ENCODE assay signal across 16 mouse cellular contexts in the genomic region with DNA sequence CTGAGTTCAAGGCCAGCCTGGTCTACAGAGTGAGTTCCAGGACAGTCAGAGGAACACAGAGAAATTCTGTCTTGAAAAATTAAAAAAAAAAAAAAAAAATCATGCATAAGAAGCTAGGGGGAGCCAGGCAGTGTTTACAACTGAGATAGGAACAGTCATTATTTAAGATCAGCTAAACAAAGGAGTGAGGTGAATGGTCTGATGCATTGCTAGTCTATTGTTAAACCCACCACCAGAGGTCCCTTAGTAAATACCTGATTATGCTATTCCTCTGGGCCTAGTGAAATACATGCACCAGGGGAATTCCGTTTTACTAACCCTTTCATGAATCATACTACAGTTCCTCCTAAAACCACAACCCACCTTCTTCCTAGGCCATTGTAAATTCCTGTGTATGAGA. TPM values are rescaled to one million over a fixed set of nuclear protein-coding genes. Genes with fewer than 3 reads are reported as not detected.
DNase-seq lines count a peak whose midpoint lies in the region; ATAC-seq and TF ChIP-seq lines count a peak whose summit lies in the region.
"Had no signal": no experiment of that assay in that cellular context is flagged by ENCODE, and none has a peak within 500 bp of the region (broad histone marks: within the 10 kb centered on the region; RNA-seq: fewer than 3 reads in every experiment).

No protein-coding gene starts in this region.

- TF ChIP-seq RAD21 in MEL (IDR thresholded peaks at IDR 0.05; ENCODE audit: low read depth, low read length): peak; percentile 29

- no peaks in the 10 kb centered on the region for H3K4me1 ChIP-seq in limb, embryonic 14.5 days (ENCODE audit: control insufficient read depth, insufficient read depth, low read length)
- H3K4me1 ChIP-seq in limb, embryonic 10.5 days: no peaks in the 10 kb centered on the region
- H3K4me1 ChIP-seq in MEL (ENCODE audit: control insufficient read depth in 1 of 2, insufficient read depth in 2 of 2, low read length in 2 of 2): peaks cover 4 to 14% of the 10 kb centered on the region in 2 experiments
- peaks cover 5% of the 10 kb centered on the region; the same call in 1 of the 2 replicates for H3K4me1 ChIP-seq in kidney, embryonic 14.5 days (ENCODE audit: control insufficient read depth, insufficient read depth, low read length)
- H3K4me1 ChIP-seq: hindbrain, embryonic 12.5 days; midbrain, embryonic 15.5 days had no signal

- H3K79me2 ChIP-seq in MEL (ENCODE audit: control insufficient read depth, insufficient read depth, low read length, poor library complexity) (no peaks in the 10 kb centered on the region), myocyte (ENCODE audit: control insufficient read depth, insufficient read depth) (no peaks in the 10 kb centered on the region)

- no peak for TF ChIP-seq POLR2A in limb, embryonic 14.5 days (IDR thresholded peaks at IDR 0.05; ENCODE audit: borderline replicate concordance, extremely low read depth, insufficient read depth, insufficient read length)
- TF ChIP-seq POLR2A in MEL (IDR thresholded peaks at IDR 0.05; ENCODE audit: control insufficient read depth in 1 of 2, insufficient read depth in 1 of 2, low read depth in 1 of 2, low read length in 2 of 2, poor library complexity in 1 of 2): no peak
- no peak for TF ChIP-seq POLR2A in myocyte (IDR thresholded peaks at IDR 0.05; ENCODE audit: insufficient read length, low read depth)

- H3K9me3 ChIP-seq in limb, embryonic 14.5 days (ENCODE audit: control insufficient read depth, low read length): no peaks in the 10 kb centered on the region
- no peaks in the 10 kb centered on the region for H3K9me3 ChIP-seq in limb, embryonic 10.5 days (replicated peaks)
- no peaks in the 10 kb centered on the region for H3K9me3 ChIP-seq in MEL (replicated peaks; ENCODE audit: insufficient read depth, low read length)
- H3K9me3 ChIP-seq in kidney, embryonic 14.5 days (ENCODE audit: control insufficient read depth, low read length): no peaks in the 10 kb centered on the region
- H3K9me3 ChIP-seq: hindbrain, embryonic 12.5 days; midbrain, embryonic 15.5 days had no signal

- no peak overlapping the region for H3K27ac ChIP-seq in limb, embryonic 14.5 days (replicated peaks; ENCODE audit: low read depth, low read length)
- no peak overlapping the region for H3K27ac ChIP-seq in limb, embryonic 10.5 days
- H3K27ac ChIP-seq in MEL (ENCODE audit: control insufficient read depth, low read depth, low read length): no peak overlapping the region
- H3K27ac ChIP-seq in kidney, embryonic 14.5 days (ENCODE audit: low read depth, low read length): no peak overlapping the region
- H3K27ac ChIP-seq: hindbrain, embryonic 12.5 days; midbrain, embryonic 15.5 days had no signal

- DNase-seq in heart, adult 11 months: peak; percentile 0
- no peak for DNase-seq in heart, postnatal 4 days
- peak; percentile 8 for DNase-seq in limb, embryonic 14.5 days (ENCODE audit: low spot score)
- no peak for DNase-seq in limb, embryonic 10.5 days (ENCODE audit: low spot score)
- peak; percentile 64 for DNase-seq in MEL (ENCODE audit: low read depth, low spot score)
- no peak for DNase-seq in adrenal gland, adult 2 months
- DNase-seq: cerebellum, postnatal 25 days; kidney, adult 18-20 months; kidney, postnatal 4 days; lung, adult 2 months; thymus, adult 18-20 months had no signal

- H3K4me2 ChIP-seq in limb, embryonic 14.5 days (replicated peaks; ENCODE audit: low read depth, low read length, severe bottlenecking): no peak overlapping the region
- H3K4me2 ChIP-seq in myocyte (ENCODE audit: low read depth): peak overlapping the region; percentile 13
- no peak overlapping the region for H3K4me2 ChIP-seq in kidney, embryonic 14.5 days (replicated peaks; ENCODE audit: low read depth, low read length)
- H3K4me2 ChIP-seq: hindbrain, embryonic 12.5 days; liver, embryonic 11.5 days; midbrain, embryonic 15.5 days had no signal

- H3K9ac ChIP-seq in limb, embryonic 14.5 days (ENCODE audit: low read depth, low read length, severe bottlenecking): no peak overlapping the region
- H3K9ac ChIP-seq in MEL (ENCODE audit: control insufficient read depth, low read depth, low read length, poor library complexity, severe bottlenecking): no peak overlapping the region
- H3K9ac ChIP-seq in kidney, embryonic 14.5 days (ENCODE audit: low read depth, low read length): no peak overlapping the region
- H3K9ac ChIP-seq: hindbrain, embryonic 12.5 days; midbrain, embryonic 15.5 days had no signal

- no peak for TF ChIP-seq EP300 in MEL (IDR thresholded peaks at IDR 0.05; ENCODE audit: low read depth in 1 of 2, low read length in 2 of 2)

- H3K27me3 ChIP-seq in limb, embryonic 14.5 days (ENCODE audit: control insufficient read depth, insufficient read depth, low read length): no peaks in the 10 kb centered on the region
- no peaks in the 10 kb centered on the region for H3K27me3 ChIP-seq in limb, embryonic 10.5 days (ENCODE audit: low read depth, poor library complexity, severe bottlenecking)
- H3K27me3 ChIP-seq in MEL (ENCODE audit: control insufficient read depth in 1 of 2, insufficient read depth in 2 of 2, low read length in 2 of 2): no peaks in the 10 kb centered on the region
- H3K27me3 ChIP-seq in myocyte (ENCODE audit: control insufficient read depth, insufficient read depth, insufficient read length): no peaks in the 10 kb centered on the region
- H3K27me3 ChIP-seq in kidney, embryonic 14.5 days (ENCODE audit: control insufficient read depth, insufficient read depth, low read length): no peaks in the 10 kb centered on the region; the same call in 1 of the 2 replicates
- H3K27me3 ChIP-seq: hindbrain, embryonic 12.5 days; midbrain, embryonic 15.5 days had no signal

- 58% methylated on average over 1 of the region's 1 CpGs for whole genome bisulfite sequencing in limb, embryonic 14.5 days
- 75% methylated on average over 1 of the region's 1 CpGs for WGBS in limb, embryonic 10.5 days
- 55% methylated on average over 1 of the region's 1 CpGs for WGBS in kidney, embryonic 14.5 days

- TF ChIP-seq CTCF in MEL (IDR thresholded peaks at IDR 0.05 in 2 of 3, conservative IDR thresholded peaks at IDR 0.05 in 1 of 3; ENCODE audit: control insufficient read depth in 1 of 3, insufficient read depth in 1 of 3, low read depth in 2 of 3, low read length in 3 of 3, poor library complexity in 1 of 3, severe bottlenecking in 1 of 3): peak in 2 of 3 experiments; percentile 23 to 44; a peak in 3 of 6 replicates

- H3K4me3 ChIP-seq in limb, embryonic 14.5 days (replicated peaks; ENCODE audit: low read length): no peak overlapping the region
- H3K4me3 ChIP-seq in limb, embryonic 10.5 days: no peak overlapping the region
- H3K4me3 ChIP-seq in MEL (ENCODE audit: control insufficient read depth in 1 of 2, insufficient read depth in 1 of 2, low read depth in 2 of 2, low read length in 2 of 2) (no peak overlapping the region), myocyte (no peak overlapping the region)
- no peak overlapping the region for H3K4me3 ChIP-seq in kidney, embryonic 14.5 days (ENCODE audit: low read length)
- H3K4me3 ChIP-seq: hindbrain, embryonic 12.5 days; midbrain, embryonic 15.5 days had no signal

- no peak overlapping the region for H3ac ChIP-seq in myocyte (ENCODE audit: control insufficient read depth, insufficient read length)

- H3K36me3 ChIP-seq in limb, embryonic 14.5 days (ENCODE audit: control insufficient read depth, insufficient read depth, low read length): no peaks in the 10 kb centered on the region
- no peaks in the 10 kb centered on the region for H3K36me3 ChIP-seq in limb, embryonic 10.5 days
- H3K36me3 ChIP-seq in MEL (ENCODE audit: control insufficient read depth in 1 of 2, insufficient read depth in 2 of 2, low read length in 2 of 2) (peaks cover 0 to 10% of the 10 kb centered on the region in 2 experiments; a peak in 2 of 4 replicates), myocyte (ENCODE audit: control insufficient read depth, insufficient read depth) (no peaks in the 10 kb centered on the region)
- H3K36me3 ChIP-seq in kidney, embryonic 14.5 days (ENCODE audit: control insufficient read depth, insufficient read depth, low read length): no peaks in the 10 kb centered on the region
- H3K36me3 ChIP-seq: hindbrain, embryonic 12.5 days; midbrain, embryonic 15.5 days had no signal

- no peak for ATAC-seq in limb, embryonic 14.5 days (ENCODE audit: low FRiP score, low read depth)
- ATAC-seq in kidney, embryonic 14.5 days (ENCODE audit: low FRiP score, low TSS enrichment): no peak
- ATAC-seq: midbrain, embryonic 15.5 days had no signal

TF ChIP-seq in MEL, 35 proteins besides CTCF, POLR2A, EP300 and RAD21 (continues in another document):
- TF ChIP-seq MYC (IDR thresholded peaks at IDR 0.05; ENCODE audit: low read depth, low read length) (no peak), ZNF384 (IDR thresholded peaks at IDR 0.05; ENCODE audit: low read depth, low read length) (peak; percentile 95)

TF ChIP-seq in myocyte, 11 proteins besides CTCF, POLR2A, EP300 and RAD21 (continues in another document):
- TF ChIP-seq MAX (IDR thresholded peaks at IDR 0.05; ENCODE audit: low read depth) (no peak), MYOD1 (IDR thresholded peaks at IDR 0.05; ENCODE audit: control insufficient read depth in 1 of 3, insufficient read length in 2 of 3, low read depth in 2 of 3) (no peak)

RNA-seq across cellular contexts. Expression of a gene that starts 11.3 kb away (rescaled TPM):
- total RNA-seq in heart, postnatal 4 days (2021): 10 to 100 TPM; 33.7 to 34.5 TPM
- 13.8 and 16.5 TPM in 2 replicates for polyA plus RNA-seq in limb, embryonic 14.5 days (2012; rRNA removed)
- polyA plus RNA-seq in limb, embryonic 14.5 days (2014; fragmentation: Nextera tagmentation; extraction: Ambion mirVana): 26.9 and 27.0 TPM in 2 replicates
- 22.4 and 23.6 TPM in 2 replicates for polyA plus RNA-seq in limb, embryonic 10.5 days (2016; fragmentation: Nextera tagmentation; extraction: Ambion mirVana)
- total RNA-seq in MEL (2012; rRNA removed): 24.4 and 28.9 TPM in 2 replicates
- polyA plus RNA-seq in MEL (2012; ENCODE audit: insufficient read depth in 1 of 2, insufficient read length in 2 of 2, low read depth in 1 of 2, low replicate concordance in 2 of 2, missing spikeins in 1 of 2) (10 to 100 TPM; 20.6 to 92.0 TPM), myocyte (2012; fragmentation: generic; extraction: Trizol) (22.0 TPM)
- polyA plus RNA-seq in kidney, embryonic 14.5 days (2014; fragmentation: Nextera tagmentation; extraction: Ambion mirVana): 24.3 and 33.0 TPM in 2 replicates
- 10 to 100 TPM; 38.3 to 39.4 TPM for total RNA-seq in adrenal gland, adult 2 months (2021)
- 2.6 and 3.0 TPM in 2 replicates for polyA plus RNA-seq in adrenal gland, adult 2 months (2012; rRNA removed)

RNA-seq across cellular contexts. Expression of a gene that starts 34.8 kb away (rescaled TPM):
- total RNA-seq in heart, postnatal 4 days (2021): 10 to 100 TPM; 45.7 to 47.4 TPM
- polyA plus RNA-seq in limb, embryonic 14.5 days (2012; rRNA removed): 14.0 and 14.3 TPM in 2 replicates
- polyA plus RNA-seq in limb, embryonic 14.5 days (2014; fragmentation: Nextera tagmentation; extraction: Ambion mirVana): 20.9 and 24.7 TPM in 2 replicates
- 18.6 and 19.2 TPM in 2 replicates for polyA plus RNA-seq in limb, embryonic 10.5 days (2016; fragmentation: Nextera tagmentation; extraction: Ambion mirVana)
- total RNA-seq in MEL (2012; rRNA removed): 25.8 and 27.5 TPM in 2 replicates
- 10 to 100 TPM; 17.9 to 24.4 TPM for polyA plus RNA-seq in MEL (2012; ENCODE audit: insufficient read depth in 1 of 2, insufficient read length in 2 of 2, low read depth in 1 of 2, low replicate concordance in 2 of 2, missing spikeins in 1 of 2)
- polyA plus RNA-seq in myocyte (2012; fragmentation: generic; extraction: Trizol): 16.4 TPM
- 9.4 and 18.1 TPM in 2 replicates for polyA plus RNA-seq in kidney, embryonic 14.5 days (2014; fragmentation: Nextera tagmentation; extraction: Ambion mirVana)
- 10 to 100 TPM; 25.0 to 38.2 TPM for total RNA-seq in adrenal gland, adult 2 months (2021)
- polyA plus RNA-seq in adrenal gland, adult 2 months (2012; rRNA removed): 16.3 and 19.7 TPM in 2 replicates

Comparison
In these comparisons a context has a peak if more than half of its experiments do, and no peak if none do; other contexts are left out.
1. DNase-seq: peak in heart, adult 11 months (single experiment), limb, embryonic 14.5 days (single experiment) and MEL (single experiment); none in heart, postnatal 4 days (single experiment), limb, embryonic 10.5 days (single experiment) and adrenal gland, adult 2 months (single experiment).